Mouse (Mus musculus): ENCODE data around the gene Il5.

Gene Il5

DNA sequence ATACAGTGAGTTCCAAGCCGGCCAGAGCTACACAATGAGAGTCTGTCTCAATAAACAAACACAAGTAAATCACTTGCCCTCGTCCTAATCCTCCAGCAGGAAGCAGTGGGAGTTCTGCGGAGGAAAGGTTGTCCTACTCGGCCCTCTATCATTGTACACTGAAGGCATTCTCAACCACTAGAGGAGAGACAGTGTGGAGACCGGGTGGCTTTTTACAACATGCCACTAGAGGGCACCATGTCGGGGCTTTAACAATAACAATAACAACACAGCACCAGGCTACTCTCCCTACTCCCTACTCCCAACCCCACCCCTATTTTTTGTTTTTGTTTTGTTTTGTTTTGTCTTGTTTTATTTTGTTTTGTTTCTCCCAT lies 17.0 kb downstream of the Il5 start:
- intact Hi-C loops (cut with DNase I), result loop anchor here (5.0 to 10.0 kb wide), 2 partner anchors 120 to 263 kb away; partner anchors contain the start of genes Gm12216 and Gm9837

DNA sequence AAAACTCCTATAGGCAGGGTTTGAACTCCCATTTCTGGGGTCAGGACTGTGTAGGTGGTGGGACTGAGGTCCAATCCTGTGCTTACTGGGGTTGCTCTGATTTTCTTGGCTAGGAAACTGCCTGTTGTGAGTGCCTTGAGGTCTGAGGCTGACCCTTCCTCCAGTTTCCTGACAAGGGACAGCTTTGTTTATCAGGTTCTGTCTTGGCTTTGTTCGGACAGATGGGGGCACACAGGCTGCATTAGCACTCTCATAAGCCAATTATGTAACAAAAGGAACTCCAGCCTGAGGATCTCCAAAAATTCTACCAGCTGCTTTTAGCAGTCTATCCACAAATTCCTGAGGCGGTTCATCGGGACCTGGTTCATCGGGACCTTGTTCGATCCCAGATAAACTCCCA lies 21.8 kb downstream of the Il5 start:
- intact Hi-C loops (cut with DNase I), result no loop called here

DNA sequence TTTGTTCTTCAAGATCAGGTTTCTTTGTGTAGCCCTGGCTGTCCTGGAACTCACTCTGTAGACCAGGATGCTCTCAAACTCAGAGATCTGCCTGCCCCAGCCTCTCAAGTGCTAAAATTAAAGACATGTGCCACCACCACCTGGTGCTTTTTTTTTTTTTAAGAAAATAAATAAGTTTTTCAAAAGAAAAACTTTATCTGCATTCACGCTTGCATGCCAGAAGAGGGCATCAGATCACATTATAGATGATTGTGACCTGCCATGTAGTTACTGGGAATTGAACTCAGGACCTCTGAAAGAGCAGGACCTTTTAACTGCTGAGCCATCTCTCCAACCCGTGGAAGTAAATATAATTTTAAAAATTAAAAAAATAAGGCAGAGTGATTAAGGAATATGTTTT lies 24.7 kb downstream of the Il5 start:
- intact Hi-C loops (cut with DNase I), result no loop called here

DNA sequence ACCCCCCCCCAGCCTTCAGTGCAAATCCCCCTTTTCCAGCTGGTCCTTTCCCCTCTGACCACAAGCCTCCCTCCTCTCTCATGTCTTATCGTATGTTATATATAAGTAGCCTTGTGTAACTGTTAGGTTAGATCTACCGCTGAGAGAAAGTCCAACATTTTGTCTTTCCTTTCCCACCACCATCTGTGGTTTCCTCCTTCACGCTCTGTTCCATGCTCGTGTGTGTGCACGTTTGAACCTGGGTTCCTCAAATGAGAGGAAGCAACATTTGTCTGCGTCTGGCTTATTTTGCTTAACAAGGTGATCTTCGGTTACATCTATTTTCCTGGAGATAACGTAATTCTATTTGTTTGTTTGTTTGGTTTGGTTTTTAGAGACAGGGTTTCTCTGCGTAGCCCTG lies 27.4 kb downstream of the Il5 start:
- intact Hi-C loops (cut with DNase I), result no loop called here

DNA sequence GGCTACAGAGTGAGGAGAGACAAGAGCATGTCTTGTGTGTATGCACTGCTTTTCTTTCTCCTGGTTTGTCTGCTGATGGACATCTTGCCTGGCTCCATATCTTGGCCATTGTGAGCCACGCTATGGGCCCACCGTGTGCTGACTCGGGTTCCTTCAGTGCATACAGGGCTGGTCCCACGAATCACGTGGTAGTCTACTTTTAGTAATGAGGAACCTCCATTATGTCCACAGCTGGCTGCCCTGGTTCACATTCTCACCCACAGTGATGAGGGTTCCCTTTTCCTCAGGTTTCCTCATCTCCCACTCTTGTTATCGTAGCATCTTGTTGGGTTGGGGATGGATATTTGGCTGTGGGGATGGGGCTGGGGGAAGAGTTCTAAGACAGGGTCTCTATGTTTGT lies 28.0 kb downstream of the Il5 start:
- intact Hi-C loops (cut with DNase I), result no loop called here

DNA sequence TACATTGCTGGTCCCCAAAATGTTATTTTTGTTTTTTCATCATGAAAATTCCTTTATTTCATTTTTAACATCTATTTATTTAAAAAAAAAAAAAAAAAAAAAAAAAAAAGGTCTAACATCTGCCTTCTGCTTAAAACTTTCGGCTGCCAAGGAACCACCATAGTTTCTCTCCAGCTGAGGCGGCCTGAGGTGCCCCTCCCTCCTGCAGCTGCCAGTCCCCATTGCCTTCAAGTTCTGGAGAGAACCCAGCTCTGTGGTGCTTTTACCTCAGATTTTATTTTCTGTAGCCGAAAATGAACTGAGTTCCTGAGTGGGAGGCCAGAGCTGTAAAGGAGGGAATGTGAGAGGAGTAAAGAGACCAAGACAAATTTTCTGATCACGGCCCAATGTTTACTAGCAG lies 28.7 kb downstream of the Il5 start:
- intact Hi-C loops (cut with DNase I), result no loop called here

DNA sequence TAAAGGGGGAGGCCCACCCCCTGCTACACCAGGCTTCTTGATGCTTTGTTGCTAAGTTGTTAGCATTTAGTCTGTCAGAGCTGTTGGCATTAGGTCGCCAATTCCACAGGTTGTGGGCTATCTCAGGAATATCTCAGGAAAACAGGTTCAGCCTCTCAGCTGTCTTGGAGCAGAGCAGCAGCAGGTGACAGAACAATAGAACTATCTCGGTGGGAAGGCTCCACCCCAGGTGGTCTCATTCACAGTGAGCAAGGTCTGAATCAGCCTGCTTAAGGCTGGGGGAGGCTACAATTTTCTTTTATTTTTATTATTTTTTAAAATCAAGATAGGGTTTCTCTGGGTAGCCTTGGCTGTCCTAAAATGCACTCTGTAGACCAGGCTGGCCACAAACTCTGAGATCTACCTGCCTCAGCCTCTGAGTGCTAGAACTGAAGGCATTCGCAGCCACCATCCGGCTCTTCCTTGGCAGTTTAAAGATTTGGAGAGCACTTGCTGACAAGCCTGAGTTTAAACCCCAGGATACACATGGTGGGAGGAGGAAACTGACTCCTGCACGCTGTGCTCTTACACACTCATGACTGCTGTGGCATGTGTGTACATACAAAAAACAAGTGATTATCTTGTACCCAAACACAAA lies 29.2 kb downstream of the Il5 start:
- intact Hi-C loops (cut with DNase I), result no loop called here

DNA sequence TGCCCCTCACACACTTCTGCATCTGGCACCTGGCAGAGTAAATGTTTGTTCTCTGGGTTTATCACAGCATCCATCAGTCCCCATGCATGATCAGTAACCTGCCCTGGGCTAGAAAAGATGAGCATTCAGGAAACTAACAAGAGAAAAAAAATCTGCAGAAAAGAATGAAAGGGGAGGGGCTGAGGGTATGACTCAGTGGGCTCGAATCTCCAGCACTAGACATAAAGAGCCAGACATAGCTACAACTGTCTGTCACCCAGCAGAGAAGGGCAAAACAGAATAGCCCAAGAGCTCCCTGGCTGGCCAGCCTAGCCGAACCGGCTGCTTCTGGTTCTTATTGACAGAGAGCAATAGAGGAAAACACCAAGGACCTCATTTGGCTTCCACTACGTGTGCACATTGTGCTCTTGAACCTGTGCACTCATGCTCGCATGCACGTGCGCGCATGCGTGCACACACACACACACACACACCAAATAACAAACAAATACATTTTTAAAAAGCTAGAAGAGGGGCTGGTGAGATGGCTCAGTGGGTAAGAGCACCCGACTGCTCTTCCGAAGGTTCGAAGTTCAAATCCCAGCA lies 34.5 kb downstream of the Il5 start:
- intact Hi-C loops (cut with DNase I), result no loop called here

DNA sequence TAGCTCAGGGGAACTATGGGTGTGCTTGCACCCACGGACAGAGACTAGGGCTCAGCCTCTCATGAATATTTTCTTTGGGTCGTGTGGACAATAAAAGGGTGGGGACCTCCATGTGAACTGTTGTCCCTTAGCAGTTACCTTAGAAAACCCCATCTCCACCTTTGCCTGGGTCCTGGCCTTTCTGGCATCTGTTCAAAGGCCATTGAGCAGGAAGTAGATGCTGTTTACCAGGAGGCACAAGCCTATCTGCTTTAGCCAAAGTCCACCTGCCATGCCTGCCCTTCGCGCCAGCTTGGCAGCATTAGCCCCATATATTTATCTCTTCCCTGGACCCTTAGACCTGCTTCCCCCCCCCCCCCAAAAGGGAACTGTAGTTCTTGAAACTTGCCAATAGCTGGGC lies 37.0 kb downstream of the Il5 start:
- intact Hi-C loops (cut with DNase I), result loop anchor here (2.0 kb wide), 1 partner anchor 93 kb away; no protein-coding TSS in a partner anchor

DNA sequence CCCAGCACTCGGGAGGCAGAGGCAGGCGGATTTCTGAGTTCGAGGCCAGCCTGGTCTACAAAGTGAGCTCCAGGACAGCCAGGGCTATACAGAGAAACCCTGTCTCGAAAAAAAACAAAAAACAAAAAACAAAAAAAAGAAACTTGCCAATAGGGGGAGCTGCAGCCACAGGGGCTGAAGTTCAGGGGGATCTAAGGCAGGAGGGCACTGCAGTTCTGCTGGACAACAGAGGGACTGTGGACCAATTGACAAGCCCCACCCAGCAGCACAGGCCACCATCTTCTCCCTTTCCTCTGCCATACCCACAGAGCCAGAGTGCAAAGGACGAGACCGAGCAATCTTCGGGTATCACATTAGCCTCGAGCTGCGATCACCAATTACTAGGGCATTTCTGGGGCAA lies 37.4 kb downstream of the Il5 start:
- intact Hi-C loops (cut with DNase I), result loop anchor here (2.0 kb wide), 1 partner anchor 93 kb away; no protein-coding TSS in a partner anchor

DNA sequence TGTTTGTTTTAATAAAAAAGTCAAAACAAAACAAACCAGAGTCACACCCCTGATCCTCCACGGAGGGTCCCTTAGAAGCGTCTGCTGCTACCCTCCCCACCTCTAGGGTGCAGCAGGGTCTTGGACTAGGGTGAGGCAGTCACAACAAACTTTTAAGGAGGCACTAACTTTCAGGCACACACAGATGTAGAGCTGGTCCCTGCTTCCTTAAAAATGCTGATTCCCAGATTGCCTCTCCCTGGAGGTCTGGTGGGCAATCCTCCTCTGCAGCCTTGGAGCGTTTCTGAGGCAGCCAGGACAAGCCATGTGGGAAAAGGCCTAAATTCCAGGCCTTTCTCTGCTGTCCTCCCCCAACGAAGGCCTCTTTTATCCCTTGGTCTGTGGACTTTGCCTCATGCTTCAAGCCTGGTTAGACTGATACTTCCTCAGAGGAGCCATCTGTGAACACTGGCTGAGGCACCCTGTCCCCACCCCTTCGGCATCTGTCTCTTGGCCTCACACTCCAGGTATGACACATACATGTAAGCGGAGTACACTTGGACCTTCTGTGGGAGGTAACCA lies 38.3 kb downstream of the Il5 start:
- intact Hi-C loops (cut with DNase I), result loop anchor here (2.0 kb wide), 1 partner anchor 92 kb away; no protein-coding TSS in a partner anchor

DNA sequence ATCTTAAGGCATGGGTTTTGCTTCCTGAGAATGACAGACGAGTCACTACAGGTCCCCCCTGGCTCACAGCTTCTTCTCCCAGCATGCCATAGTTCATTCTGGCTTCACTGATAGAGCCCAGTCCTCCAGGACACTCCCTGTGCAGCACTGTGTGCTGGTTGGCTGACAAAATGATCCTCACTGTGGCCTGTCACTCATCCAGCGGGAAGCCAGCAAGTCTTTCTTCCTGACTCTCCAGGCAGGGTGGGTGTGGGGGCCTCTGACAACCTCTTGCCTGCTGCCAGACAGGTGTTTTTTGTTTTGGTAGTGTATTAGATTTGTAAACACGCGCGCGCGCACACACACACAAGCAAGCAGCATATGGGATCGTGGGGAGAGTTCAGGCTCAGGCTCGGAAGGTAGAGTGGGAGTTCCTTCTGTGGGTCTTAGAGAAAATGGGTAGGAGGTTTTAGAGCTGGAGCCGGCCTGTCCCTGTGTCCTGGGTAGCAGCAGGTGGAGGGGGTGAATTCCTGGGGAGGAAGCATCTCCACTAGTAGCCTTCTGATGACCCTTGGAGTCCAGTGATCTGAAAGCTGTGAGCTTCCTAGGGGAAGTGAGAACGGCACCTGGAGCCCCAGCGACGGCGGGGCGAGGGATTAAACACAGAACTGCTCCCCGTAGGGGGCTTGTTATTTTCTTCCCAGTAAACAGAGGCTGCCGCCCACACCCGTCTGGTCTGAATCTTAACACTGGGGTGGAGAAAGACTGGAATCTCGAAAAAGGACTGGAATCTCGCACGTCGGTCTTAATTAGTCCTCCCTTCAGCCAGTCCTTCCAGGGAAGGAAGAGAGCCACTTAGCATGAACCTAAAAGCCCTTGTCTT lies 39.2 kb downstream of the Il5 start:
- intact Hi-C loops (cut with DNase I), result loop anchor here (2.0 kb wide), 1 partner anchor 91 kb away; no protein-coding TSS in a partner anchor

DNA sequence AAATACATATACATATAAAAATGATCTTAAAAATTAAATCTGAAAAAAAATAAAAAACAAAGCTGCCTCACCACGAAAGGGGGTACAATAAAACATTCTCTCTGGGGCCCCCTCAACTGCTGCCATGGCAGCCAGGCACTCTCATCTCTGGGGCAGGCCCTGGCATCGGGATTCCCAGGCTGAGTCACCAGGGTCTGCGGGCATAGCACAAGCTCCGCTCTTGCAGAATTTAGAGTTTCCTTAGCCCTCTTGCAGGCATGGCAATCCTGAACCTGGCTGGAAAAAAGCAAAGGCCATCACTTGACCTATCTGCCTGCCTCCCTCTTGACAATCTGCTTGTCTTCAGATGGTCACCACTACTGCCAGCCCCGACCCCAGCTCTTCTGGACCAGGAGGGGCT lies 40.7 kb downstream of the Il5 start:
- intact Hi-C loops (cut with DNase I), result no loop called here

DNA sequence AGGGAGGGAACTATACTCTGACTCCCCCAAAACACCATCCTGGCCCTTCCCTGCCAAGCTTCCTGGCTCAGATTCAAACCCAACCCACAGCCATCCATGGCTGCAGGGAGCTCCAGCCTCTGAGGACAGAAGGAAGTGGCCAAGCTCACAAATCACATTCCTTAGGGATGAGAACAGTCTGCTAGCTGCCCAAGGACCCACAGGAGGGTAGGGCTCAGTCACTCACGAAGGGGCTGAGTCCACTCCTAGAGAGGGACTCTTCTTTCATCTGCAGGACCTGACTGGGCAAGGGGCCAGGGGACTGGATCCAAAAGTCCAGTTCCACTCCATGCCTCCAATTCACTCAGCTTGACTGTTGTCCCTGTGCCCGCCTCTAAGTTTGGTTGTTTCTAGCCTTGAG lies 41.2 kb downstream of the Il5 start:
- intact Hi-C loops (cut with DNase I), result no loop called here

DNA sequence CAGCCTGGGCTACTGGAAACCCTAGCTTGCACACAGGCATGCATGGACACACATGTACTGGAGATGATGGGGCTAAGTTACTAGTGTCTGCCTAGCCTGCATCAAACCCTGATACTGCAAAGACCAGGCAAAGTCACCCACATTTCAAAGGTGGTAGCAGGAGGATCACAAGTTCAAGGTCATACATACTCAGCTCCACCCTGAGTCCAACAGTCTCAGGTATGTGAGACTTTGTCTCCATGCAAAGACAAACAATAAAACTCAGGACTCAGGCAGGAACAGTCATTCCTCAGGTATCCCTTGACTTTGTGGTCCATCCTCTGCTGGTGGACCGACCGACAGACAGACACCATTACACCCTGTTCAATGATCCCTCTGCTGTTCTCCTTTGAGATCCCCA lies 41.8 kb downstream of the Il5 start:
- intact Hi-C loops (cut with DNase I), result no loop called here

DNA sequence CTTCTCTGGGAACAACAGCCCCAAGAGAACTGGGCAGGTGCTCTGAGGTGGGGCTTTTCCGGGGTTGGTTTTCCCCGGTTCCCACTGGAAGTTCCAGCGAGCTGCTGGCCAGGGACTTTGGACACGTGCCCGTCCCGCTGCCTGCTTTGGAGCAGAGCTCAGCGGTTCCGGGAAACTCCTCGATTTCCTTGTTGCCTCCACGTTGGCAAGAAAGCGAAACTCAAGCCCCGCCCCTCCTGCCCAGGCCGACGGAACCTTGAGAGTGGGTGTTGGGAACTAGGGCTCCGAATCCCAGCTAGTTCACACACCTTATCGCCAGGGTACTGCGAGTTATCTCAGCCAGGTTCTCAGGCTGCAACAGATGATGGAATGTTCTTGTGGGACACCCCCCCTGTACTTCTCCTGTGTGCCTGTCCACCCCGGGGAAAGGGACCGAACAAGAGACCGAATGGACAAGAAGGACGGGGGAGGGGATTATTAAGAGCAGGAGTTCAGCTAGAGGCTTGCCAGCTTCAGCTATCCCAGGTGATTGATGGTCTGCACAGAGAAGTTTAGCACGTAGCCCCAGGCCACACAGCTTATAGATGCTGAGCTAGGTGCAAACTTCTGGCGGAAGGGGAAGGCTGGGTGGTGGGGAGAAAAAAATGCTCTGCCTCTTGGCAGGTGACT lies 42.4 kb downstream of the Il5 start:
- intact Hi-C loops (cut with DNase I), result no loop called here

DNA sequence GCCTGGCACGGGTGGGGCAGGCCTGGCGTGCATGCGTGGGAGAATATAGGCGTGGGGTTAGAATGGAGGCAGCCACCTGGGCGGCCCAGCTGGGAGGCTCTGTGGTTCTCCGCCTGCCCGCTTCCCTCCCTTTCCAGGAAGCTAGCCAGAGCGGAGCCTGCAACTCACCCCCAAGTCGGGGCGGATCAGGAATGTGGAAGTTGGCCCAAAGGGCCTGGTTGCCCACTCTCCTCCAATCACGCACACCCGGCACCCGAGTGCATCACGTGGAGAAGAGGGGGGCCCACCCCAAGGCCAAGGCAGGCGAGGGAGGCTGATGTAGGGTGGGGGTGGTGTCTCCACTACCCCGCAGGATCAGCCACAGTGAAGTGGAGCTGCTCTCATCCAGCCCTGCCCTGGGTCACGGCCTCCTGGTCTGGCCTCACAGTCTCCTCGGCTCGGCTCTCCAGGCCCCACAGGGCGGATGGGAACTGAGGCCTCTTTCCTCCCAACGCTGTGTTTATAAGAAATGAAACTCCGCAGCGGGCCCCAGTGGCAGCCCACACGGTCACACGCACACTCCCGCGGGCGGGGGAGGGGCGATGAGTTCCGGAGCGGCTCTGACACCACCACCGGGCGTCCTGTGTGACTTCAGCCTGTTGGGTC lies 43.0 kb downstream of the Il5 start:
- intact Hi-C loops (cut with DNase I), result no loop called here

DNA sequence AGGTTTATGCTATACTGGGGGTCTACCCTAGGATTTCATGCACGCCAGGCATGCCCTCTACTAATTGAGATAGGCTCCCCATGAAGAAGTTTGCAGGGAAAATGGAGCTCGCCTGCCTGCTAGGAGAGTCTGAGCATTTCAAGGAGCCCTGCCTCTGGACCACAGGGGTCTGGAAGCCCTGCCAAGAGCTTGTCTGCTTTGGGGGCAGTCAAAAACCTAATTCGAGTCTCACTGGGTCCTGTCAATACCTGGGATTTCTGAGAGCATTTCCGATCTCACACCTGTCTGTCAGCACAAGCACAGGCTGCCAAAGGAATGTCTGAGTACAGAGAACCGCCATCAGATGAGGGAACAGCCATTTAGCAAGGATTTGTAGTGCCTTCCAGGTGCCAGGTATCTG lies 44.0 kb downstream of the Il5 start:
- intact Hi-C loops (cut with DNase I), result no loop called here

DNA sequence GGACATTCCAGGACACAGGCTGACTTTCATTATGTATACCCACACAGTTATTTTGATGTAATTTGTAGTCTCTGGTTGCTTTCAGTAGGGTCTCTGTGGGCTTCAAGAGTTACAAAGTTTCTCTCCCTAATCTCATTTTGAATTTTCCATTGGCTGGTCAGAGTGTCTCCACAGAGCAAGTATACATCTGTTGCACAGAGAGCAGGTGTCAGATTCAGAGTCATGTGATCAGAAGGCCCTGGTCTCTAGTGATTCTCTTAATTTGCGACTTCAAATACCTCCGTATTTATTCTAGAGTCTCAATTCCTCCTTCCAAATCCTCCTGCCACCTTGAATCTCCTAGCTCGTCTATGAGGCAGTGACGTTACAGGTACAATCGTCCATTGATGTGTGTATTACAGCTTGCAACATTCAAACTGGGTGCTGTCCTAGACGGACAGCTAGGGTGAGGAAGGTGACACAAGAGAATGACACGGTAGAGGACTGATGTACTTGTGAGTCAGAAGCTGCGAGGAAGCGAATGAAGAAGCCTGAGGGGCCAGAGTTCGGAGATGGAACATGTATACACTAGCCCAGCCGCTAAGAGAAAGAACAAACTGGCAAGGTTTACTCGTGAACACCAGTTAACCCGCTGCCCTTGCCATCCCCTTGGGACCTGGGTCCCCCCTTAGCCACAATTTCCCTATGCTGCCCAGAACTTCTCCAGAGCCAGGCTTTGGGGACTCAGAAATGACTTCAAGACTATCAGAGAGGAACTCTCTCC lies 48.0 kb downstream of the Il5 start:
- intact Hi-C loops (cut with DNase I), result no loop called here

DNA sequence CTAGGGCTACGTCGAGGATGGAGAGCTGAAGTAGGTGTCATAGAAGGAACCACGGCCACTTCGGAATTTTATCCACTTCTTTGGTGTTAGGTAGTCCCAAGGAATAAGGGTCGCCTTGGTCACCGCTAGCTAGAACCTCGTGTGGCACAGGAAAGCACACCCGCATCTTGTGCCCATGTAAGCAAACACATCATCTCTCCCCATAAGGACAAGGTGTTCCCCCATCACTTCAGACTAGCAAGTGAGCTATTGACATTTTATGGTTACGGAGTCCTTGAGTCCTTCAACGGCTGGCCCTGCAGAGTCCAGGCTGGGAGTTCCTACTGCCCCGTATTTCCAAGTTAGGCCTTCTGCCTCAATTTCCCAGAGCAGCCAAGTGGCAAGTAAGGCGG lies 48.6 kb downstream of the Il5 start:
- intact Hi-C loops (cut with DNase I), result no loop called here
